Mouse (Mus musculus): Measurements from ENCODE around the gene Lrrc28.

DNA sequence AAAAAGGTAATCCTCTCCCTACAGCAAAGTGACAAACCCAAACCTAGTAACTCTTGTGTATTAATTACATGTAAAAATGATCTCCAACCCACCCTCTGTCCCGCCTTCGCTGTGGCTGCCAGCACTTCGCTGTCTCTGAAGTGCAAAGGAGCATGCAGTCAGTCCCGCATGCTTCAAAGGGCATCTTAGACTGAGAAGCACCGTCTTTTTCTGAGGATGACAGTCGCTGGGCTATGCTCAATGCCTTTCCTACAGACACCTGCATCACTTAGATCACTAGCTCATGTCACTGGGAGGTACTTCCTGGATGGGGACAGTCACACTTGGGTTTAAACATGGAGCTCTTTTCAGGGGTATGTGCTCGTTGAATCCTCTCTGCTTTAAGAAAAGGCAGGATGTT is 133.5 kb downstream of the Lrrc28 start:
- TF ChIP-seq POLR2A (IDR thresholded peaks at IDR 0.05; ENCODE audit: borderline replicate concordance, insufficient read depth, low read length) (no peak), CTCF (IDR thresholded peaks at IDR 0.05; ENCODE audit: borderline replicate concordance, insufficient read depth, low read depth, low read length) (no peak)
